Mouse (Mus musculus) left cerebral cortex, adult 18-20 months (tissue): Measurements from ENCODE around the gene Dtx3. TPM values are rescaled to one million over a fixed set of nuclear protein-coding genes. Genes with fewer than 3 reads are reported as not detected.

ENCODE experiments used
- DNase-seq, 2 experiments: peaks; one replicate each; pipeline ENCODE4 v3.0.0; 2021 to 2022; ENCODE audit warnings: low spot score in 2 of 2, mixed read lengths in 1 of 2
- long read RNA-seq, 2 experiments: library from polyadenylated mRNA; stranded (forward); transcript quantifications; one replicate each; pipeline ENCODE4 v2.0.0; 2021
- total RNA-seq, 2 experiments: library from RNA; stranded (reverse); gene quantifications; 2 replicates each; pipeline ENCODE4 v1.2.3; 2021

The Dtx3 gene
- total RNA-seq, result 100 to 1,000 TPM; 198 to 222 TPM
- long read RNA-seq, experiment 1, transcript Dtx3-204 (6 exons, 1,925 nt), result minor isoform, 8 of 300 reads
- long read RNA-seq, experiment 1, transcript Dtx3-201 (6 exons, 1,944 nt), result major isoform, 114 of 300 reads
- long read RNA-seq, experiment 1, transcript Dtx3-202 (5 exons, 1,994 nt), result minor isoform, 97 of 300 reads
- long read RNA-seq, experiment 1, partial matches to known transcripts, result 60 of 300 reads
- long read RNA-seq, experiment 1, other reads (novel, unspliced or antisense), result 21 of 300 reads
- long read RNA-seq, experiment 2, transcript Dtx3-201 (6 exons, 1,944 nt), result major isoform, 66 of 172 reads
- long read RNA-seq, experiment 2, transcript Dtx3-202 (5 exons, 1,994 nt), result minor isoform, 40 of 172 reads
- long read RNA-seq, experiment 2, transcript Dtx3-204 (6 exons, 1,925 nt), result minor isoform, 17 of 172 reads
- long read RNA-seq, experiment 2, partial matches to known transcripts, result 38 of 172 reads
- long read RNA-seq, experiment 2, other reads (novel, unspliced or antisense), result 11 of 172 reads

- peak in 1 of 2 experiments; percentile 66 for DNase-seq
Measured at GRCm38 (mm10) chr10:127195328-127196129, at the start of gene Dtx3. Dtx3 (minus strand) TSS chr10:127195728.

DNA sequence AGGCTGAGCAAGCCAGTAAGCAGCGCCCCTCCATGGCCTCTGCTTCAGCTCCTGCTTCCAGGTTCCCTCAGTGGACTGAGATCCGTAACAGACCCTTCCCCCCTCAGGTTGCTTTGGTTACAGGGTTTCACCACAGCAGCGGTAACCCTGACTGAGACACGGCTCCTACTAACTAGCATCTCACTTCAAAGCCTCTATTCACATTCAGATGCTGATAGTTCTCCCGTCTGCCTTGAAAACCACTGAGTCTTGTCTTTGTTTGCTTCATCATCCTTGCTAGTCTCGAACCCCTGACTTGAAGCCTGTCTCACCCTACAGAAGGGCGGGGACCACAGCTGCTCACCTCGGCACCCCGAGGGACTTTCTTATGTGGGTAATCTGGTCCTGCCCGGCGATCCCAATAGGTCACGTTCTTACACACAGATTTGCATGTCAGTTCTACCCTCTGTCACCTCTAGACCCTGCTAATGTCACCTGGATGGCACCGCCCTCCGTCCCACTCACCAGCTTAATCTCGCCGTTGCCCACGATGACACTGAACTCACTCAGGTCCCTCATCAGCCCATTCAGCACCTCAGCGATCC, 42.8 kb upstream of the Dtx3 start:
- DNase-seq, result no peak

- DNase-seq, result no peak
Measured at GRCm38 (mm10) chr10:127236541-127236940, 41.0 kb upstream of the Dtx3 start.

- no peak for DNase-seq
Measured at GRCm38 (mm10) chr10:127233141-127233540, 37.6 kb upstream of the Dtx3 start.

- DNase-seq, result no peak
Measured at GRCm38 (mm10) chr10:127231741-127232140, 36.2 kb upstream of the Dtx3 start.

- no peak for DNase-seq
Measured at GRCm38 (mm10) chr10:127230693-127231092, 35.2 kb upstream of the Dtx3 start.

GRCm38 (mm10) chr10:127228897-127229296, 33.4 kb upstream of the Dtx3 start:
- DNase-seq, result peak in 1 of 2 experiments; percentile 57

- no peak for DNase-seq
Measured at GRCm38 (mm10) chr10:127227163-127227562, 31.6 kb upstream of the Dtx3 start.

DNA sequence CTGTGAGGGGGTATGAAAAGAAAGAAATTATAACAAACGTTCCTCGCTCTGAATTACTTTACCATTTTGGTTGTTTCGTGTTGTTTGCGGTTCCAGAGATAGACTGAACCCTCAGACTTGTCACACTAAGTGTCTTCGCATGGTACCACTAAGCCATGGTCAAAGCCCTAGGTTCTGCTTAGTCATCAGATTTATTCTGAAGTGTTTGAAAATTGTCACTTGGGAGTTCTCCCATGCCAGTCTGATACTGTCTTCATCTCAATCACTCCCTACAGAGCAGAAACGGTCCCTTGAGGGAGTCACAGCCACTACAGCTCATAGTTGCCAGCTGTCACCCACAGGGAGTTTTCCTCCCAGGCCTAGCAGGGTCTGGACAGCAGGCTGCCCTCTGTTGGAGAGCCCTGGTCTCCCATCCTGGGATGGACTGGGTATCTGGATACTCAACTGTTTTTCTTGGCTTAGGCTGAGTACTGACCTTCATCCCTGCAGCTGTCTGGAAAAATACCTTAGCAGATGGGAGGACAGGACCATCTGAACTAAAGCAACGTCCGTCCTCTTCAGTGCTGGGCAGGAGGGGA, 30.9 kb upstream of the Dtx3 start:
- no peak for DNase-seq

GRCm38 (mm10) chr10:127225732-127226131, 30.2 kb upstream of the Dtx3 start:
- DNase-seq, result peak; percentile 43 to 70

DNA sequence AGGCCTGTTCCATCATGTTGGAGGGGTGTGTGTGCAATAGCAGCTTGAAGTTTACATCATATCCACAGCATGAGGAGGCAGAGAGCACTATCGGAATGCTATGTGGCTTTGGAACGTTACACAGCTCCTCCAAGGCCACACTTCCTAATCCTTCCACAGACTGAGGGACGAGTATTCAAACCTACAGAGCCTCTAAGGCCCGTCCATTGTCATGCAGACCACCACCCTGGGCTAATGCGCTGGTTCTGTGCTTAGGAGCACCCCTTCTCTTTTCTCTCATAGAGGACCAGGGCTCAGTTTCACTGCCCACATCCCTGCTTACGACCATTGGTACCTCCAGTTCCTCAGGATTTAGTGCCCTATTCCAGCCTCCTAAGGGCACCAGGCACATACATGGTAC, 29.7 kb upstream of the Dtx3 start:
- no peak for DNase-seq

- DNase-seq, result no peak
Measured at GRCm38 (mm10) chr10:127218339-127218738, 22.8 kb upstream of the Dtx3 start.

- no peak for DNase-seq
Measured at GRCm38 (mm10) chr10:127217177-127217576, 21.6 kb upstream of the Dtx3 start.

DNA sequence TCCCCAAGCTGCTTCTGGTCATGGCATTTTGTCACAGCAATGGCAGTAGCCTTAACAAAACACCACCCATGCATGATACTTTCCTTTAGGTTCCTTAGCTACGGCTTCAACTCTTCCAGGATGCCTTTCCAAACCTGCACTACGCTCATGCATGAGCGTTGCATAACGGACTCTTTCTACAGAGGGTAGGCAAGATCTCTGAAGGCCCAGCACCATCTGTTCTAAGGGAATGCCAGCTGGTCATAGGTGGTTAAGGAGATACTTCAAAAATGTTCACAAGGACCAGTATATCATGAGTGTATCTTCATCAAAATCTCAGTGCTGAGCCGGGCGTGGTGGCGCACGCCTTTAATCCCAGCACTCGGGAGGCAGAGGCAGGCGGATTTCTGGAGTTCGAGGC, 20.9 kb upstream of the Dtx3 start:
- peak; percentile 58 to 73 for DNase-seq

DNA sequence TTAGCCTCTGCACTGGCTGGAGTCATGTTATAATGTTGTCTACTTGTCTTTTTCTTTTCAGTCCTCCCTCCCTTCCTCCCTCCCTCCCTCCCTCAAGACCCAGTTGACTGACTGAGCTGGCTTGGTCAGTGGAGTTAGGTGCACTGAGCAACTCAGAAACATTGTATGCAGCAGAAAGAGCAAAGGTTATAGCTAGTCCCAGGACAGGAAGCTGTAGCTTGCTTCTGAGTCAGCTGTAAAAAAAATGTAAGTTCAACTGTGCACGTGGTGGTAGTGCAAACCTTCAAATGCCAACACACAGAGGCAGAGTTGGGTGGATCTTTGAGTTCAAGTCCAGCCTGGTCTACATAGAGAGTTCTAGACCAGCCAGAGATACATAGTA, 18.9 kb upstream of the Dtx3 start:
- no peak for DNase-seq

DNA sequence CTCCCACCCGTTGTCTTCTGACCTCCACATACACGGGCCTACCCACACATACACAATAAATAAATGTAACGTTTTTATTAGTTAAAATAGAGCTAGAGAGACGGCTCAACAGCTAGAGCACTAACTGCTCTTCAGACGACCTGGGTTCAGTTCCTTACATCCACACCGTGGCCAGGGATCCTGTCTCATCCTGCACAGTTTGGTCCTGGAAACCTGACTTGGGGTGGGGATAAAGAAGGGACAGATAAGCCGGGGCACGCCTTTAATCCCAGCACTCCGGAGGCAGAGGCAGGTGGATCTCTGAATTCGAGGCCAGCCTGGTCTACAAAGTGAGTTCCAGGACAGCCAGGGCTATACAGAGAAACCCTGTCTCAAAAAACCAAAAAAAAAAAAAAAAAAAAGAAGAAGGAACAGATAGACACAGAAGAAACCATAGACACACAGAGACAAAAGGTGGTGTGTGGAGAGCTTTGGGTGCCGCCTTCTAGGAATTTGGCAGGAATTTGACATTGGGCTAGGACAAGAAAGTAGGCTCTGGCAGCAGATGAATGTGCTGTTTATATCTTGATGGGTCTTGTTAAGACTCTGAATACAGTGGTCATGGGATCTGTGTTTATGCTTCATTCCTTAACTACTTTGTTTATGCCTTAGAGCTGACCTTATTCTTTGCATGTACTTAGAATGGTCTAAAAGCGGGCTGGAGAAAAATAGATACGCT, 18.3 kb upstream of the Dtx3 start:
- DNase-seq, result no peak

DNA sequence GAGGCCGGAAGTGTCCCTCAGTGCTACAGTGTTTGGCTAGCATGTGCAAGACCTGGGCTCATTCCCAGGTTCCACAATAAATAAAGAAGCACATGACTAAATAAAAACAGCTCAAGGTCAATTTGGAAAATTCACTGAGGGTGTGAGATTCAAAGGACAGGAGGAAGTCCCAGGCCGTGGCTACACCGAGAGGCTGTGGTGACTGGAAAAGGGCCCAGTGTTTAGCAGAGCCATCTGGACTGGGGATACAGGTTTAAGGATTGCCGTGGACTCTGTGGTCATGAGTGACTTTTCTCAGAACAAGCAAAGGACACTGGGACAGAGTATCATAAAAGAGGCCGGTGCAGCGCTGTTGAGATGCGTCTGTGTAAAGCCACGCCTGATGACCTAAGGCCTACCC, 17.7 kb upstream of the Dtx3 start:
- DNase-seq, result no peak

GRCm38 (mm10) chr10:127211414-127211854, 15.9 kb upstream of the Dtx3 start, which contains the start of gene Pip4k2c:
Pip4k2c (minus strand) TSS chr10:127211585.
- peak; percentile 91 to 95 for DNase-seq

- DNase-seq, result no peak
Measured at GRCm38 (mm10) chr10:127210961-127211405, 15.5 kb upstream of the Dtx3 start.

DNA sequence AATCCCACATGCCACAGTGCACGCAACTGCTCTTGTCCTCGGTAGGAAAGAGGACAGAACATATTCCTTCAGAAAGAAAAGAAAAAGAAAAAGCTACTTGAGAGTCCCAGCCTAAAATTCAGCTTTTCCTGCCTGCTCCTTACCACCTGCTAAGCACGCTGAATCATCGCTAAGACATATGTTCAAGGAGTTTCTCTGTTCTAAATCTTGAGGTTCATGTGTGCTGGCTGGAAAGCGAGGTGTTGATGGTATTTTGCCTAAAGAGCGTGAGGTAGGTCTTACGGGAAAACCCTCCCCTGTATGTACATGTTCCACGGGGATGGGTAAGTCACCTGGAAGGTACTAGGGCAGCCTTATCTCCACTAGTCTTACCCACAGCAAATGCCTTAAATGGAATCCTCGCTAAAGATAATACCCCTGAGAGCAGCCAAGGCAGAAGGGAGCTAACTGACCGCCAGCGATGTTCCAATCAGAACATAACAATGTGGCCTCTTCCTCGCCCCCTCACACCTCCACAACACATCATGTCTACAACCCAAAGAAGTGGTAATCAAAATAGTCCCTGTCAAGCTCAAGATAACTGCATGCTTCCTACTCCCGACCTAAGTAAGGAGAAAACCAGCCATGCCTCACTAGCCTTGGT, 14.5 kb upstream of the Dtx3 start:
- no peak for DNase-seq
